Mouse (Mus musculus) midbrain, postnatal 0 days (tissue): ENCODE measurements around the gene Cfap65. TPM values are rescaled to one million over a fixed set of nuclear protein-coding genes. Genes with fewer than 3 reads are reported as not detected.

ENCODE experiments used
- ATAC-seq: fragments of 200-750 bp; cut with Nextera tagmentation; 2 replicates; pipeline ENCODE4 v1.8.0; 2017; ENCODE audit warnings: moderate number of reproducible peaks, mild to moderate bottlenecking, moderate TSS enrichment, moderate library complexity; ENCODE audit not compliant: low FRiP score
- DNase-seq: peaks from one replicate; pipeline ENCODE4 v3.0.0-alpha.2; 2015; ENCODE audit warnings: low spot score
- H3K27ac ChIP-seq: fragments of 300-500 bp; sonication (generic); 2 replicates; pipeline ENCODE4 v1.5.1; 2014; ENCODE audit warnings: low read depth, mild to moderate bottlenecking, low read length, mixed read lengths
- H3K27me3 ChIP-seq: fragments of 300-500 bp; sonication (generic); 2 replicates; pipeline ENCODE4 v1.6.1; 2014; ENCODE audit warnings: low read length, control low read depth, mixed read lengths; ENCODE audit not compliant: insufficient read depth
- H3K36me3 ChIP-seq: fragments of 300-500 bp; sonication (generic); 2 replicates; pipeline ENCODE4 v1.6.1; 2014; ENCODE audit warnings: low read length, control low read depth, mixed read lengths; ENCODE audit not compliant: insufficient read depth
- H3K4me1 ChIP-seq: fragments of 300-500 bp; sonication (generic); 2 replicates; pipeline ENCODE4 v1.6.1; 2014; ENCODE audit warnings: mild to moderate bottlenecking, control low read depth, antibody characterized with exemption, low read length, mixed read lengths; ENCODE audit not compliant: insufficient read depth
- H3K4me2 ChIP-seq: fragments of 300-500 bp; sonication (generic); 2 replicates; pipeline ENCODE4 v1.6.1; 2014; ENCODE audit warnings: low read depth, mild to moderate bottlenecking, low read length, mixed read lengths; ENCODE audit not compliant: poor library complexity, severe bottlenecking
- H3K4me3 ChIP-seq: fragments of 300-500 bp; sonication (generic); 2 replicates; pipeline ENCODE4 v1.5.1; 2014; ENCODE audit warnings: low read depth, mild to moderate bottlenecking, low read length, moderate library complexity
- H3K9ac ChIP-seq: fragments of 300-500 bp; sonication (generic); replicated peaks from 2 replicates; pipeline ENCODE4 v1.6.1; 2014; ENCODE audit warnings: mild to moderate bottlenecking, low read length, moderate library complexity, mixed read lengths; ENCODE audit not compliant: poor library complexity, severe bottlenecking
- H3K9me3 ChIP-seq: fragments of 300-500 bp; sonication (generic); 2 replicates; pipeline ENCODE4 v1.6.1; 2016; ENCODE audit warnings: low read length, control low read depth
- CTCF ChIP-seq: IDR thresholded peaks from 2 replicates; pipeline ENCODE4 v1.5.1; 2016; ENCODE audit warnings: antibody characterized with exemption, mild to moderate bottlenecking
- WGBS: fragments of 180-500 bp; shearing (Covaris S2); extraction: QIAGEN DNeasy Blood & Tissue Kit; methylation state at CpG from one replicate; pipeline ENCODE4 v1.1.7; 2014; 5-methylcytosine and 5-hydroxymethylcytosine counted together
- microRNA counts: library from miRNA; unstranded; fragments of <30 nt; microRNA quantifications from one replicate; lab custom pipeline; 2015
- microRNA-seq: library from miRNA; unstranded; fragments of <30 nt; microRNA quantifications from one replicate; pipeline ENCODE4, GENCODE M21; 2016; ENCODE audit warnings: borderline number of aligned reads
- polyA plus RNA-seq: library from polyadenylated mRNA; unstranded; fragments of >200 nt; fragmentation: Nextera tagmentation; extraction: Ambion mirVana; gene quantifications from 2 replicates; pipeline ENCODE4 v1.2.1, GENCODE M21; 2015
- total RNA-seq: library from RNA; depleted of rRNA; stranded (reverse); fragments of >200 nt; gene quantifications from 2 replicates; pipeline ENCODE4 v1.2.3, GENCODE M21; 2014; rRNA removed

Gene Cfap65
- total and polyA plus RNA-seq, 2 experiments from 2014 or later: 1.5 to 4.1 TPM

DNA sequence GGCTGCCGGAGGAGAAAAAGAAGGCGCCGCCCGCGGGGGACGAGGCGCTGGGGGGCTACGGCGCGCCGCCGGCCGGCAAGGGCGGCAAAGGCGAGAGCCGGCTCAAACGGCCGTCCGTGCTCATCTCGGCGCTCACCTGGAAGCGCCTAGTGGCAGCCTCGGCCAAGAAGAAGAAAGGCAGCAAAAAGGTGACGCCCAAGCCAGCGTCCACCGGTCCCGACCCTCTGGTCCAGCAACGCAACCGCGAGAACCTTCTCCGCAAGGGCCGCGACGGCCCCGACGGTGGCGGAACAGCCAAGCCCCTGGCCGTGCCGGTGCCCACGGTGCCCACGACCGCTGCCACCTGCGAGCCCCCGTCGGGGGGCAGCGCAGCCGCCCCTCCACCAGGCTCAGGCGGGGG lies 80.2 kb downstream of the Cfap65 start:
- no peaks in the 10 kb centered on the region for H3K27me3 ChIP-seq
- no peak for TF ChIP-seq CTCF
- ATAC-seq (peak; percentile 1; the same call in 1 of the 2 replicates), DNase-seq (peak; percentile 12)
- H3K4me2 ChIP-seq: peak overlapping the region; percentile 69
- peak overlapping the region; percentile 95 for H3K9ac ChIP-seq
- no peaks in the 10 kb centered on the region for H3K36me3 ChIP-seq
- H3K4me1 ChIP-seq: peaks cover 9% of the 10 kb centered on the region; the same call in 1 of the 2 replicates
- peak overlapping the region; percentile 88 for H3K27ac ChIP-seq
- WGBS: 1% methylated on average over 33 of the region's 48 CpGs
- H3K4me3 ChIP-seq: peak overlapping the region; percentile 99
- no peaks in the 10 kb centered on the region for H3K9me3 ChIP-seq

DNA sequence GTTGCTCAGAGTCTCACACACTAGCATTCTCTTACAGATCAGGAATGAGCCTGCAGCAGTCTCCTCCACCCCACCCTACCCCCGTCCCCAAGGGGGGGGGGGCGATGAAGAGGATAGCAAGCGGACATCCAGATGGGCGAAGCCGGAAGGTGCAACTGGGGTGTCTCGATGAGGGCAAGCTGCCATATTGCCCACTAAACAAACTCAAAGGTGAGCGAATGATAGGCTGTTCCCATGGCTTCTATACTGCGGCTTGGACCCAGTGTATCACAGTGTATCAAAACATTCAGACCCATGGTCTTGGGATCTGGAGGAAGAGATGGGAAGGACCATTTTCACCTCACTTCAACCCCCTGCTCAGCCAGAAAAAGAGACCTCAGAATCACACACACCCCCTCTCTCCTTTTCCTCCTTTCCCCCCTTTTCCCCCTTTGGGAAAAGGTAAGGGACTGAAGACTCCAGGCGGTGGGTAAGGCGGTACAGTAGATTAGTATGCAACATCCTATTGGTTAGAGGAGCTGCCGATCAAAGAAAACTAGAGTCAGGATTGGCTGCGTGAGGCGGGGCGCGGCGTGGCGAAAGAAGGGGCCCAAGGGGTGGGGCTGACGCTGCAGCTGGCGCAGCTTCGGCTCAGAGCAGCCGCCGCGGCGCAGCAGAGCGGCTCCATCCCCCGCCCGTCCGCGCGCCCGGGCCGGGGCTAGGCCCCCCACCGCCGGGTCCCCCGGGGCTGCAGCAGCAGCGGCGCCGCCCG lies 80.9 kb downstream of the Cfap65 start, which contains the start of gene Cdk5r2:
TSS of gene Cdk5r2 (plus strand) at position 629 of the 751 bp plus-strand sequence.
- Histone ChIP-seq H3K27ac (peak within 1 kb of the TSS; percentile 88), H3K4me2 (peak within 1 kb of the TSS; percentile 69), H3K27me3 (no peaks in the 10 kb centered on the region), H3K4me3 (peak within 1 kb of the TSS; percentile 99), H3K9ac (peak within 1 kb of the TSS; percentile 95), H3K4me1 (peaks cover 9% of the 10 kb centered on the region; the same call in 1 of the 2 replicates), H3K36me3 (no peaks in the 10 kb centered on the region), H3K9me3 (no peaks in the 10 kb centered on the region)
- peak; percentile 97 for DNase-seq
- 5% methylated on average over 25 of the region's 39 CpGs for WGBS
- ATAC-seq: peak; percentile 84
- TF ChIP-seq CTCF: no peak

MicroRNAs encoded within 50 kb of the gene (microRNA counts, 519-probe panel; counts per million panel counts)
- 528 counts per million, percentile 58 among the panel's probes with 10 or more counts for microRNA mmu-miR-375 (lab: Ali Mortazavi, UCI)

Small RNAs within 50 kb of the gene (microRNA-seq; reads per million reads assigned to microRNA genes)
- gene Mir375: 298 reads per million, percentile 58 among the genes with 10 or more reads in this experiment

Other genes starting within 250 kb of the Cfap65 start
- gene Cyp27a1, start 222.0 kb downstream of the Cfap65 start, total RNA-seq: 4.4 TPM in 2 replicates
- gene Cyp27a1, start 222.0 kb downstream of the Cfap65 start, polyA plus RNA-seq: 2.3 and 2.6 TPM in 2 replicates
- gene Prkag3, start 186.4 kb downstream of the Cfap65 start, total RNA-seq: 0.11 TPM in 1 of 2 replicates, not detected in the other
- 0.09 TPM in 1 of 2 replicates, not detected in the other for gene Prkag3, start 186.4 kb downstream of the Cfap65 start, polyA plus RNA-seq
- gene Wnt6, start 163.7 kb downstream of the Cfap65 start, total RNA-seq: 6.2 and 8.4 TPM in 2 replicates
- gene Wnt6, start 163.7 kb downstream of the Cfap65 start, polyA plus RNA-seq: 6.3 and 6.6 TPM in 2 replicates
- 0.09 and 0.82 TPM in 2 replicates for gene Wnt10a, start 144.1 kb downstream of the Cfap65 start, total RNA-seq
- 0.10 and 0.38 TPM in 2 replicates for gene Wnt10a, start 144.1 kb downstream of the Cfap65 start, polyA plus RNA-seq
- 64.0 and 70.2 TPM in 2 replicates for gene Cdk5r2, start 80.7 kb downstream of the Cfap65 start, total RNA-seq
- 15.4 and 17.8 TPM in 2 replicates for gene Cdk5r2, start 80.7 kb downstream of the Cfap65 start, polyA plus RNA-seq
- 3.4 and 3.8 TPM in 2 replicates for gene Fev, start 50.2 kb downstream of the Cfap65 start, total RNA-seq
- 1.8 and 2.3 TPM in 2 replicates for gene Fev, start 50.2 kb downstream of the Cfap65 start, polyA plus RNA-seq
- gene Cryba2, start 42.5 kb downstream of the Cfap65 start, total RNA-seq: not detected in 2 replicates
- 0.49 and 0.80 TPM in 2 replicates for gene Cryba2, start 42.5 kb downstream of the Cfap65 start, polyA plus RNA-seq
- gene Ihh, start 16.1 kb upstream of the Cfap65 start, total RNA-seq: 0.16 and 1.2 TPM in 2 replicates
- 0.21 TPM in 2 replicates for gene Ihh, start 16.1 kb upstream of the Cfap65 start, polyA plus RNA-seq
- 1.8 and 2.4 TPM in 2 replicates for gene Nhej1, start 189.6 kb upstream of the Cfap65 start, total RNA-seq
- gene Nhej1, start 189.6 kb upstream of the Cfap65 start, polyA plus RNA-seq: 2.9 and 3.4 TPM in 2 replicates
- gene Slc23a3, start 198.3 kb upstream of the Cfap65 start, total RNA-seq: not detected in 2 replicates
- gene Slc23a3, start 198.3 kb upstream of the Cfap65 start, polyA plus RNA-seq: not detected in 2 replicates
- gene Cnppd1, start 207.1 kb upstream of the Cfap65 start, total RNA-seq: 50.5 and 51.4 TPM in 2 replicates
- 48.4 and 50.2 TPM in 2 replicates for gene Cnppd1, start 207.1 kb upstream of the Cfap65 start, polyA plus RNA-seq
- gene Retreg2, start 207.2 kb upstream of the Cfap65 start, total RNA-seq: 220 and 228 TPM in 2 replicates
- 145 TPM in 2 replicates for gene Retreg2, start 207.2 kb upstream of the Cfap65 start, polyA plus RNA-seq
- 28.5 and 38.4 TPM in 2 replicates for gene Zfand2b, start 233.0 kb upstream of the Cfap65 start, total RNA-seq
- 41.1 and 42.5 TPM in 2 replicates for gene Zfand2b, start 233.0 kb upstream of the Cfap65 start, polyA plus RNA-seq
- gene Abcb6, start 244.8 kb upstream of the Cfap65 start, total RNA-seq: 43.5 and 44.6 TPM in 2 replicates
- gene Abcb6, start 244.8 kb upstream of the Cfap65 start, polyA plus RNA-seq: 46.7 and 49.1 TPM in 2 replicates